Mouse (Mus musculus) kidney, adult 18-20 months (tissue): Measurements from ENCODE around the gene H2al2a.
"Not testable (repeated sequence)": the region's sequence is repeated elsewhere in the genome, so short reads cannot be mapped to it uniquely, and the experiment has no call there.

Experiments
- DNase-seq: peaks from one replicate; pipeline ENCODE4 v3.0.0; 2021

Gene H2al2a

GRCm38 (mm10) chr2:18027448-18028139 is 30.8 kb upstream of the H2al2a start:
- peak; percentile 97 for DNase-seq

- DNase-seq, result peak; percentile 85
Observed at GRCm38 (mm10) chr2:18026116-18026947, 29.6 kb upstream of the H2al2a start.

GRCm38 (mm10) chr2:18025781-18026115 is 29.0 kb upstream of the H2al2a start:
- DNase-seq, result no peak

GRCm38 (mm10) chr2:18025116-18025515 is 28.4 kb upstream of the H2al2a start:
- no peak for DNase-seq

DNA sequence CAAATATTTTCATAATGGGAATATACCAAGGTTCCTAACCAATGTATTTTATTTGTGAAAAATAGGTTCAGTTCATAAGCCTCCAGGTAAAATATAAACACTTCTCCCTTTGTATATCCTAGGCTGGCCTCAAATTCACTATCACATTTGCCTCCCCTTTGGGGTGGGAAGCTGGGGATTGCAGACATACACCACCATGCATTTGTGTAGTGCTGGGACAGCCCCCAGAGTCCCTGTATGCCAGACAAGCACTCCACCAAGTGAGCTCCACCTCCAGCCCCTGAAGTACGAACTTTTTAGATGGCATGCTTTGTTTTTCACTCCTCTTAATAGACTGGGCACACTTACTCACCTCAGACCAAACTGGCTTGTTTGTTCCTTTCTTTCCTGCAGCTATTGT is 26.1 kb upstream of the H2al2a start:
- DNase-seq, result no peak

DNA sequence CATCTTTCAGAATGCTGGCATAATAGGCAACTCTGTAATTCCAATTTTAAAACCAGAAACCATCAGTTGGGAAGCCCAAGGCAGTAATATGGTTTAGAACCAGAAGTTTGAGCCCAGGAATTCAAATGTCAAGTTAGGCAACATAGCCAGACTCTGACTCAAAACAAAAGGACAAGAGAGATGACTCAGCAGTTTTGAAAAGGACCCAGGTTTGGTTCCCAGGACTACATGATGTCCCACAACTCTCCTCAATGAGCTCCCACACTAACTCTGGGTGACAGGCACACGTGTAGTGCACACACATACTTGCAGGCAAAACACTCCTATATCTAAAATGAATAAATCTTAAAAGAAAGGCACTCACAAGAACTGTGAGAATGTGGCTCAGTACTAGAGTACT is 22.4 kb upstream of the H2al2a start:
- no peak for DNase-seq

DNA sequence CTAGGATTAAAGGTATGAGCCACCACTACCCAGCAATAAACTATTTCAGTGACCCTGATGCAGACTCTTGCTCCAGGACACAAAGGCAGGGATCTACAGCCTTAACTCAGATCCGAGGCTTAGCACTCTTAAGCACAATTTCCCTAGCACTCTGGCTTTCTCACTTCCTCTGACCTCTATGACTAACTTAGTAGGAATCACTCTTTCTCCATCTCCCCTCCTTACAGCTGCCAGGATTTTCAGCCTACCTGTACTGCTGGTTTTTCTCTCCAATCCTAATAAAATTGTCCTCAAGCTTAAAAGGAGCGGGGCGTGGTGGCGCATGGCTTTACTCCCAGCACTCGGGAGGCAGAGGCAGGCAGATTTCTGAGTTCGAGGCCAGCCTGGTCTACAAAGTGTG is 20.6 kb upstream of the H2al2a start:
- no peak for DNase-seq

DNA sequence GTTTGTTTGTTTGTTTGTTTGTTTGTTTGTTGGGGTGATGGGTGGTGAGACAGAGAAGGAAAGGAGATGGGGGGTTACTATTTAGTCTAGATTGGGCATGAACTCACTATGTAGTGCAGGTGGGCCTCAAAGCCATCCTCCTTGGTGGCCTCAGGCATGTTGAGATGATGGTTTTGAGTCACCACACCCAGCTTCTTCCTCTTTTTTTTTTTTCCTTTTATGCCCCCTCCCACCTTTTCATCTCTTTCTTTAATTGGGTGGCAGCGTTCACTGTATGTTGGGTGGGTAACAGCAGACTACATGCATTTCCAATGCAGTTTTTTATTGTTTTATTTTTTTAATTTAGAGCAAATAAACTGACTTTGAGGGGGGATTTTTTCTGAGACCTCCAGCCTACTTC is 19.9 kb upstream of the H2al2a start:
- DNase-seq, result no peak

DNA sequence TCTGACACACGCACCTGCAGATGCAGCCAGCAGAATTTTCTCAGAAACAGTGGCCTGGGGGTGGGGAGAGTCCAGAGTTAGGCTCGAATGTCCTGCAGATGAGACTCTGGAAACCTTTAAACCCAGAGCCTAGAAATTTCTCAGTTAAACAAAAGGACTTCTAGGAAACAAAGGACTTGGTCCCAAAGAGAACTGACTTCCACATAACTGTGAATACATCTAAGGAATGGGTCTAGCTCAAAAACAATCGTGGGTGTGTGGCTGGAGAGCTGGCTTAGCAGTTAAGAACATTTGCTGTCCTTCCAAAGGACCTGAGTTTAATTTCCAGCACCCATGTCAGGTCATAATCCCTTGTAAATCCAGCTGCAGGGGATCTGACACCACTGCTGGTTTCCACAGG is 18.8 kb upstream of the H2al2a start:
- no peak for DNase-seq

- DNase-seq, result no peak
Observed at GRCm38 (mm10) chr2:18012866-18013265, 16.1 kb upstream of the H2al2a start.

- no peak for DNase-seq
Observed at GRCm38 (mm10) chr2:18011226-18011625, 14.5 kb upstream of the H2al2a start.

DNA sequence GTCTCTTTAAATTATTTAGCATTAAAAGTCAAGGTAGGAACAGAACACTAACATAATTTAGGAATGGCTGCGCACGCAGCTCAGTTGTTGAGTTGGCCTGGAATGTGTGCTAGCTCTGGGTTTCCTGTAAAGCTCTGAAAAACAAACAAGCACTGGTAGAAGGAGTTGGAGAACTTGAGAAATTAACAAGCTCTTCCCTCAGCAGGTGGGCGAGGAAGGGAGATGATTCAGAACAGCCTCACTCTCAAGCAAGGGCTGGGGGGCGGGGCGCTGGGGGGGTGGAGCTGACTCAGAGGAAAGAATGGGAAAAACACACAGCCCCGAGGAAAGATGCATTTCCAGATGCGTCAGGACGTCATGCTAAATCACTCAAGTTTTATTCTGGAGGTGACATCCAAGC is 8.4 kb upstream of the H2al2a start:
- no peak for DNase-seq

DNA sequence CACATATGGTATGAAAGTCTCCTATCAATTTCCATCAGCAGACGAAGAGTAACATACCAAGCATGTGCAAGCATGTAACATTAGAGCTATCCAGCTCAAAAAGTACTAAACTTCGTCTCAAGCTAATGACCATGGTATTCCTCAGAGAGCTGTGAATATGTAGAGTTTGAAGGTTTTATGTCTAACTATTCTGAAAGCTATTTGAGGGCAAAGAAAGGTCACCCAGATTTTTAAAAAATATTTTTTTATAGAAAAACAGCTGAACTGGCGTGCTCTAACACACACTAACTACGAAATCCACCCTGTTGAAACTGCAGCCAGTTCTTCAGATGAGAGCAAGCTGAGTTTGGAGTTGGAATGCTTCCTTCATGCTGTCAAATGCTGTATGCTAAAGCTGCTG is 7.5 kb upstream of the H2al2a start:
- no peak for DNase-seq

GRCm38 (mm10) chr2:18002306-18002705 is 5.5 kb upstream of the H2al2a start:
- no peak for DNase-seq

DNA sequence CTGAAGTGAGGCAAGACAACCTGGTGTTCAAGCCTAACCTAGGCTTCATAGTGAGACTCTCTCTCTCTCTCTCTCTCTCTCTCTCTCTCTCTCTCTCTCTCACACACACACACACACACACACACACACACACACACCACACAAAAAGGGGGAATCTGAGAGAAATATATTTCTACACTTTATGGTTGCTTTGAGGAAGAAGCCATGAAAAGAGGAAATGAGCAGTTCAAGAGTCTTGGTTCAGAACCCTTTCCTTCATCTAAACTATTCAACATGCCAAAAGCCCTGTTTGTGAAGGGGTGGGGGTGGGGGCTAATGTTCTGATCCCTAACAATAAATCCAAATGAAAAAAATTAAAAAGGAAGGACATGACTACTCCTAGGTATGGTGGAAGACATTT is 7.2 kb downstream of the H2al2a start:
- no peak for DNase-seq

DNA sequence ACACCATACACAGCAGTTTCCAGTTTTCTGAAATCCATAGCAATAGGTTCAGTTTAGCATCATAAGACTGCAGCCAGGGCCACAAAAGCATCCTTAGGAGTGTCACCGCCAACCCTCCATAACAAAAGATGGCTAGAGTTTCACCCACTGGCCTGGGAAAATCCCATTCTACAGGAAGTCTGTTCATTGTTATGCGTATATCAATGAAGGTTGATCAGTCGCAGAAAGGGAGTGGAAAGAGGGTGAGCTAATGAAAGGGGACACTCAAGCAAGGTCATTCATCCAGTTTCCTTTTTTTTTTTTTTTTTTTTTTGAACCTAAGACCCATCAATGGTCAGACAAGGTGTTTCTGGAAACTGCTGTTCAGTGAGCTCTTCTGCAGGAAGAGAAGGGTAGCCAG is 7.6 kb downstream of the H2al2a start:
- no peak for DNase-seq

DNA sequence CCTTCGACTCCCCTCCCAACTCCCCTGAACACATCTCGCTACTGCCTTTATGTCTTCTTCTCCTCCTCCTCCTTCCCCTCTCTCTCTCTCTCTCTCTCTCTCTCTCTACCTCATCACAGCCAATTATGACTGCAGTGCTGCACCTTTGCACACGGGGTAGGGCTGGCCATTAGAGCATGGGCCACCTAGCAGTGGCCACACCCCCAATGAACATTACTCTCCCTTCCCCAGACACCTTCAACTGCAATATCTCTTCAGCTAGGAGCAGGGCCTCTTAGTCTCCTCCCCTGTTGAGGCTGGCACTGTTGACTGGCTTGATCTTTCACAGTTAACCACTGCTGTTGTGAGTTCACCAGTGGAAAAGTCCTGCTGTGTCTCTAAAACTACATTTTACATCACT is 10.1 kb downstream of the H2al2a start:
- no peak for DNase-seq

DNA sequence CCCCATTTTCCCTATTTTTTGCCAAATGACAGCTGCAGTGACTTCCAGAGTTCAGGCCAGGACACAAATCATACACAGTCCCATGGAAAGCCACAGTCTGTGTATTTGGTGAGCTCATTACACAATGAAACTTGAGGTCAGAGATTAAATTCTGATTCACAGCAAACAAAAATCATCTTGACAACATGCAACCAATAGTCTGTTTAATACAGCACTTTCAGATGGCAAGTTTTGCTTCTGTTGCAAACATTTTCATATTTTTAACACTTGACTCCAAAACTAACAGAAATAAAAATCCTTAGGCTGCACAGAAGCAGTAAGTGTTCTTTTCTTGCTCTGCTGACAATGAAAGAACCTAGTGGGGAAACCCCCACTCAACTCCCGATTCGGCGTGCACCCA is 12.0 kb downstream of the H2al2a start:
- no peak for DNase-seq

DNA sequence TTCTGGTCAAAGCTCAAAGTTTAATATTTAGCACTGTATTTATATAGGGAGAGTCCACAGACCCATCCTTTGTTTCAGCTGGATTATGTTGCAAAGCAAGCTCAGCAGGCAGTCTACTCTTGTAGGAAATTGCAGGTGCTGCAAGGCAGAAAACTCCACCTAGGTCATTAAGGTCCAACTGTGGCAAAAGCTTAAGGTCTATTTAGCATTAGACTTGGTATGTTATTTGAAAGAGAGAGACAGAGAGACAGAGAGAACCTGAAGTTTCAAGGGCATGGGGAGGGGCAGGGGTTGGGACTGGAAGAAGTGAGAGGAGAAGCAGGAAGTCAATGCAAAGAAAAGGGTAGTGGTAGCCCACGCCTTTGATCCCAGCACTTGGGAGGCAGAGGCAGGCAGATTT is 14.0 kb downstream of the H2al2a start:
- DNase-seq, result no peak

DNA sequence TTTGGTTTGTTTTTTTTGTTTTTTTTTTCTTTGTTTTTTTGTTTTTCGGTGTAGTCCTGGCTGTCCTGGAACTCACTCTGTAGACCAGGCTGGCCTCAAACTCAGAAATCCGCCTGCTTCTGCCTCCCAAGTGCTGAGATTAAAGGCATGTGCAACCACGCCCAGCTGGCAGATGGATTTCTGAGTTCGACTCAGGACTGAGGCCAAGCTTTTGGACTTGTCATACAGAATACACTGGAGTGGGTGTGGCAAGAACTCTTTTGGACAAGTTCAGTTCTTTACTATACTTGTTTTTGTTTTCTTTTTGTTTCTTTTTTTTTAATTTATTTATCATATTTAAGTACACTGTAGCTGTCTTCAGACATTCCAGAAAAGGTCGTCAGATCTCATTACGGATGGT is 18.1 kb downstream of the H2al2a start:
- DNase-seq, result no peak

DNA sequence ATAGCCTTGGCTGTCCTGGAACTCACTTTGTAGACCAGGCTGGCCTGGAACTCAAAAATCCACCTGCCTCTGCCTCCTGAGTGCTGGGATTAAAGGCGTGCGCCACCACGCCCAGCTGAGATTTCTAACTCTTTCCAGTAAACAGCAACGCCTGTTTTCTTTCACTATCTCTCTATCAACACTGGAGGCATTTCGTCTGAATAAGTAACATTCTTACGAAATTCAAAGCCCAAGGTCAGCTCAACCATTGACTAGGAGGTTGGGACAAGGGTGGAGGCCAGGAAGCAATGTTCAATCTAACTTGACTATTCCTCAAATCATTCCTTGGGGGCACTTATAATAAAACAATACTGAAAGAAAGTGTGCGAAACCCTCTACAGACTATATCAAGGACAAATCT is 18.5 kb downstream of the H2al2a start:
- DNase-seq, result not testable (repeated sequence)

- not testable (repeated sequence) for DNase-seq
Observed at GRCm38 (mm10) chr2:17977645-17978044, 19.1 kb downstream of the H2al2a start.

DNA sequence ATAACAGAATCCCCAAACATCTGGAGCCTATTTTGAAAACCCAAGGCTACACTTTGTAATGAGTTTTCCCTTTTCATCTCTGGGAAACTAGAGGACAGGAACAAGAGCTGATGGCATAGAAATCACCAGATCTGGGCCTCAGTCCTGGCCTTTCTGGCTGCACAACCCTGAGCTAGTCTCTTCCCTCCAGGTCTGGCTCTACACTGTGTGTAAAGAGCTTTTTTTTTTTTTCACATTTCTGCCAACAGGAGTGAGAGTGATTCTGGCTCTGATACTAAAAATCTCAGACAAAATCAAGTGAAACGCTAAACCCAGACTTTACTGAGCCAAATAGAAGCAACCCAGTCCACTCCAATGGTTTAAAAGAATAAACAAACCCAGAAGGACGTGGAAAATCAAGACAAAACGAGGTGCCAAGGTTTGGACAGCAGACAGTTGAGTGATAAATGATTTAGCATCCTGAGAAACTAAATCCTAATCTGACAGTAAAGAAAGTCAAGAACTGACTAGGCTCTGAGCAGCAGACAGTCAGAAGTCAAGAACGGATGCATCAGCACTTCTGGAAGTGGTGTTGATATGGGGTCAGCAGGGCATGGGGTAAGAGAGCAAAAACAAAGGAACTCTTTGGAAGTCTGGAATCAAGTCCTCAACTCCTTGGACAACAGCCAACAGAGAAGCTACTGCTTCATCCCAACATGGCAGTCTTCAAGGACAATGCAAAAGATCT is 21.0 kb downstream of the H2al2a start:
- DNase-seq, result no peak

DNA sequence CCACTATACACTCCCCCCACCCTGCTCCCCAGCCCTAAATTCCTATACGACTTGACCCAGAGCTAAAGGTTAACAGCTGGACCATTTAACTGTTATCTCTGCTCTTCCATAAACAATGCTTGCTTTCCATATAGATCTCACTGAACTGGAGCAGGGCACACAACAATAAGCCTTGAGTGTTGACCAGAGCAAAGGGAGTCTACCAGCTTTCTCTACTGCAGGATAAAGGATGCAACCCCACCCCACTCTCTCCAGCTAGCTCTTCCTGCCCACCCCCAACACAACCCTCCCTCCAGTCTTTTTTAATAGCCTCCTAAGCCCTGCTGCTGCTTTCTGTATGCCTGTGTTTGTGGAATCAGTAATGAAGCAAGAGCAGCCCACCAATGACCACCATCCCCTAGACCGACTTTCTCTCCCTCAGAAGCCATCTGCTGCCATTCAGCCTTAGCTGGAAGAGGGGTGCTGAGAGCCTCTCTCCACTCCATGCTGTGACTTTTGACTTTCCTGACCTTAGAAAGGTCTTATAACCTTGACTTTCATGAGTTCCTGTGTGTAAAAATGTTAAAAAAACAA is 22.8 kb downstream of the H2al2a start:
- no peak for DNase-seq
